Mouse (Mus musculus) heart, adult 2 months (tissue): ENCODE results near the gene Stag3. TPM values are rescaled to one million over a fixed set of nuclear protein-coding genes. Genes with fewer than 3 reads are reported as not detected.

Source experiments
- DNase-seq, 2 experiments: peaks; one replicate each; pipeline ENCODE4 v3.0.0; 2021
- H3K27ac ChIP-seq: fragments of 200-600 bp; 2 replicates; pipeline ENCODE4 v1.8.1; 2022
- H3K27me3 ChIP-seq: fragments of 200-500 bp; 2 replicates; pipeline ENCODE4 v1.6.1; 2012; ENCODE audit warnings: mild to moderate bottlenecking, low read length, inconsistent platforms, mixed read lengths; ENCODE audit not compliant: control insufficient read depth, insufficient read depth
- H3K36me3 ChIP-seq: fragments of 200-500 bp; 2 replicates; pipeline ENCODE4 v1.6.1; 2012; ENCODE audit warnings: low read length, inconsistent platforms; ENCODE audit not compliant: control insufficient read depth, insufficient read depth
- H3K4me1 ChIP-seq: fragments of 200-500 bp; 2 replicates; pipeline ENCODE4 v1.6.1; 2011; ENCODE audit warnings: low read length; ENCODE audit not compliant: control insufficient read depth, insufficient read depth
- H3K4me3 ChIP-seq: fragments of 200-600 bp; 2 replicates; pipeline ENCODE4 v1.8.1; 2022
- H3K79me2 ChIP-seq: fragments of 200-500 bp; replicated peaks from 2 replicates; pipeline ENCODE4 v1.6.1; 2012; ENCODE audit warnings: mild to moderate bottlenecking, inconsistent platforms, low read length, moderate library complexity, mixed read lengths; ENCODE audit not compliant: control insufficient read depth, insufficient read depth
- H3K9ac ChIP-seq: fragments of 200-500 bp; 2 replicates; pipeline ENCODE4 v1.6.1; 2012; ENCODE audit warnings: low read depth, mild to moderate bottlenecking, control low read depth, inconsistent platforms, low read length, mixed read lengths
- CTCF ChIP-seq: fragments of 200-600 bp; IDR thresholded peaks from 2 replicates; pipeline ENCODE4 v1.8.1; 2022; ENCODE audit warnings: antibody characterized with exemption, mild to moderate bottlenecking, moderate library complexity
- EP300 ChIP-seq: fragments of 200-500 bp; IDR thresholded peaks from 2 replicates; pipeline ENCODE4 v1.6.1; 2011; ENCODE audit warnings: low read depth, low read length, control low read depth; ENCODE audit not compliant: insufficient read depth
- POLR2A ChIP-seq: fragments of 200-500 bp; IDR thresholded peaks from 2 replicates; pipeline ENCODE4 v1.6.1; 2011; ENCODE audit warnings: mild to moderate bottlenecking, low read depth, low read length, control low read depth; ENCODE audit not compliant: insufficient read depth
- WGBS: fragments of 180-500 bp; shearing (Covaris S2); methylation state at CpG from one replicate; pipeline ENCODE4 v1.1.7; 2018; 5-methylcytosine and 5-hydroxymethylcytosine counted together
- intact Hi-C: fragments of 180-260 bp; cut with DNase I; formaldehyde crosslinking; loops from one replicate; pipeline ENCODE4 v1.15.1; 2025
- polyA plus RNA-seq: library from polyadenylated mRNA; depleted of rRNA; stranded (reverse); fragments of >200 nt; gene quantifications from 2 replicates; pipeline ENCODE4 v1.2.3, GENCODE M21; 2012
- total RNA-seq, 2 experiments: library from RNA; stranded (reverse); gene quantifications; 2 replicates each; pipeline ENCODE4 v1.2.3; 2021

The Stag3 gene
- total and polyA plus RNA-seq, 3 experiments = 0.98 TPM; not detected in 2

- intact Hi-C loops = no loop called here
- H3K4me1 ChIP-seq = peaks cover 5% of the 10 kb centered on the region; the same call in 1 of the 2 replicates
- no peaks in the 10 kb centered on the region for H3K36me3 ChIP-seq
- H3K4me3 ChIP-seq = peak overlapping the region; percentile 67
- peak overlapping the region; percentile 54 for H3K9ac ChIP-seq
- TF ChIP-seq EP300 (no peak), CTCF (no peak), POLR2A (no peak)
- WGBS = 9% methylated on average over 6 of the region's 6 CpGs
- no peaks in the 10 kb centered on the region for H3K27me3 ChIP-seq
- H3K79me2 ChIP-seq = no peaks in the 10 kb centered on the region
- H3K27ac ChIP-seq = peak overlapping the region; percentile 76
- peak in 1 of 2 experiments; percentile 20 for DNase-seq
Measured at GRCm38 (mm10) chr5:138264207-138264578, 15.8 kb upstream of the Stag3 start.

GRCm38 (mm10) chr5:138265712-138266111 lies 14.3 kb upstream of the Stag3 start:
- DNase-seq = no peak
- Histone ChIP-seq H3K4me3 (no peak overlapping the region), H3K27me3 (no peaks in the 10 kb centered on the region), H3K27ac (no peak overlapping the region), H3K36me3 (no peaks in the 10 kb centered on the region), H3K9ac (no peak overlapping the region), H3K79me2 (no peaks in the 10 kb centered on the region), H3K4me1 (peaks cover 5% of the 10 kb centered on the region; the same call in 1 of the 2 replicates)
- no peak for TF ChIP-seq CTCF
- no peak for TF ChIP-seq EP300
- no peak for TF ChIP-seq POLR2A
- 90% methylated on average over 4 of the region's 4 CpGs for WGBS
- intact Hi-C loops = no loop called here

GRCm38 (mm10) chr5:138267114-138267513 lies 12.9 kb upstream of the Stag3 start:
- H3K4me3 ChIP-seq = no peak overlapping the region
- TF ChIP-seq CTCF (no peak), EP300 (no peak), POLR2A (no peak)

GRCm38 (mm10) chr5:138268980-138269379 lies 11.1 kb upstream of the Stag3 start:
- Histone ChIP-seq H3K9ac (no peak overlapping the region), H3K4me1 (peaks cover 1% of the 10 kb centered on the region; the same call in 1 of the 2 replicates), H3K27me3 (no peaks in the 10 kb centered on the region), H3K4me3 (no peak overlapping the region), H3K27ac (no peak overlapping the region), H3K36me3 (no peaks in the 10 kb centered on the region), H3K79me2 (no peaks in the 10 kb centered on the region)
- WGBS = 66% methylated on average over 4 of the region's 4 CpGs
- intact Hi-C loops = no loop called here
- no peak for DNase-seq
- TF ChIP-seq POLR2A = no peak
- no peak for TF ChIP-seq EP300
- no peak for TF ChIP-seq CTCF

More at GRCm38 (mm10) chr5:138267114-138267513, 12.9 kb upstream of the Stag3 start:
- H3K36me3 ChIP-seq = no peaks in the 10 kb centered on the region
- no peak for DNase-seq
- H3K4me1 ChIP-seq = peaks cover 5% of the 10 kb centered on the region; the same call in 1 of the 2 replicates
- no peaks in the 10 kb centered on the region for H3K79me2 ChIP-seq
- H3K27me3 ChIP-seq = no peaks in the 10 kb centered on the region
- WGBS = 91% methylated on average over 3 of the region's 3 CpGs
- H3K9ac ChIP-seq = no peak overlapping the region
- no peak overlapping the region for H3K27ac ChIP-seq
- intact Hi-C loops = no loop called here

- intact Hi-C loops = no loop called here
- H3K9ac ChIP-seq = no peak overlapping the region
- no peaks in the 10 kb centered on the region for H3K27me3 ChIP-seq
- TF ChIP-seq POLR2A (no peak), EP300 (no peak), CTCF (no peak)
- no peak overlapping the region for H3K27ac ChIP-seq
- DNase-seq = no peak
- 40% methylated on average over 3 of the region's 3 CpGs for WGBS
- no peaks in the 10 kb centered on the region for H3K36me3 ChIP-seq
- H3K79me2 ChIP-seq = no peaks in the 10 kb centered on the region
- no peak overlapping the region for H3K4me3 ChIP-seq
- H3K4me1 ChIP-seq = no peaks in the 10 kb centered on the region
Measured at GRCm38 (mm10) chr5:138271232-138271631, 8.8 kb upstream of the Stag3 start.

- Histone ChIP-seq H3K36me3 (no peaks in the 10 kb centered on the region), H3K4me3 (no peak within 1 kb of the TSS; the same call in 1 of the 2 replicates), H3K27ac (peak within 1 kb of the TSS; percentile 59), H3K9ac (no peak within 1 kb of the TSS), H3K79me2 (no peaks in the 10 kb centered on the region), H3K4me1 (no peaks in the 10 kb centered on the region), H3K27me3 (no peaks in the 10 kb centered on the region)
- 8% methylated on average over 12 of the region's 12 CpGs for WGBS
- DNase-seq = peak; percentile 54 to 59
- TF ChIP-seq POLR2A = no peak
- no peak for TF ChIP-seq CTCF
- intact Hi-C loops = no loop called here
Measured at GRCm38 (mm10) chr5:138272409-138272923, 7.6 kb upstream of the Stag3 start, which contains the start of gene Gal3st4. Gene Gal3st4, minus strand, starts transcription at chr5:138272840.
